Mouse (Mus musculus) hindbrain, embryonic 11.5 days (tissue): Measurements from ENCODE around the gene Galnt3. TPM values are rescaled to one million over a fixed set of nuclear protein-coding genes. Genes with fewer than 3 reads are reported as not detected.

Experiments used
- ATAC-seq: fragments of 200-750 bp; cut with Nextera tagmentation; 2 replicates; pipeline ENCODE4 v1.8.0; 2017; ENCODE audit warnings: mild to moderate bottlenecking, moderate TSS enrichment, moderate library complexity; ENCODE audit not compliant: low FRiP score
- DNase-seq: peaks from one replicate; pipeline ENCODE4 v3.0.0-alpha.2; 2015; ENCODE audit warnings: low spot score
- H3K27ac ChIP-seq: fragments of 300-500 bp; sonication (generic); 2 replicates; pipeline ENCODE4 v1.5.1; 2014; ENCODE audit warnings: mild to moderate bottlenecking, low read depth, low read length
- H3K27me3 ChIP-seq: fragments of 300-500 bp; sonication (generic); 2 replicates; pipeline ENCODE4 v1.6.1; 2014; ENCODE audit warnings: mild to moderate bottlenecking, low read length, moderate library complexity, mixed read lengths; ENCODE audit not compliant: control insufficient read depth, insufficient read depth
- H3K36me3 ChIP-seq: fragments of 300-500 bp; sonication (generic); 2 replicates; pipeline ENCODE4 v1.6.1; 2014; ENCODE audit warnings: mild to moderate bottlenecking, low read length, moderate library complexity, mixed read lengths; ENCODE audit not compliant: control insufficient read depth, insufficient read depth
- H3K4me1 ChIP-seq: fragments of 300-500 bp; sonication (generic); replicated peaks from 2 replicates; pipeline ENCODE4 v1.6.1; 2014; ENCODE audit warnings: low read length, mixed read lengths; ENCODE audit not compliant: control insufficient read depth, insufficient read depth
- H3K4me2 ChIP-seq: fragments of 300-500 bp; sonication (generic); replicated peaks from 2 replicates; pipeline ENCODE4 v1.6.1; 2014; ENCODE audit warnings: mild to moderate bottlenecking, low read depth, low read length
- H3K4me3 ChIP-seq: fragments of 300-500 bp; sonication (generic); 2 replicates; pipeline ENCODE4 v1.5.1; 2014; ENCODE audit warnings: low read depth, low read length
- H3K9ac ChIP-seq: fragments of 300-500 bp; sonication (generic); 2 replicates; pipeline ENCODE4 v1.6.1; 2014; ENCODE audit warnings: low read depth, low read length
- H3K9me3 ChIP-seq: fragments of 300-500 bp; sonication (generic); 2 replicates; pipeline ENCODE4 v1.6.1; 2016; ENCODE audit warnings: low read length; ENCODE audit not compliant: control insufficient read depth
- WGBS: fragments of 180-500 bp; shearing (Covaris S2); extraction: QIAGEN DNeasy Blood & Tissue Kit; methylation state at CpG from one replicate; pipeline ENCODE4 v1.1.7; 2014; 5-methylcytosine and 5-hydroxymethylcytosine counted together
- polyA plus RNA-seq: library from polyadenylated mRNA; unstranded; fragments of >200 nt; fragmentation: Nextera tagmentation; extraction: Ambion mirVana; gene quantifications from 2 replicates; pipeline ENCODE4 v1.2.1, GENCODE M21; 2014

Galnt3 gene
- polyA plus RNA-seq, 1 experiment from 2014 or later = 1.6 TPM

DNA sequence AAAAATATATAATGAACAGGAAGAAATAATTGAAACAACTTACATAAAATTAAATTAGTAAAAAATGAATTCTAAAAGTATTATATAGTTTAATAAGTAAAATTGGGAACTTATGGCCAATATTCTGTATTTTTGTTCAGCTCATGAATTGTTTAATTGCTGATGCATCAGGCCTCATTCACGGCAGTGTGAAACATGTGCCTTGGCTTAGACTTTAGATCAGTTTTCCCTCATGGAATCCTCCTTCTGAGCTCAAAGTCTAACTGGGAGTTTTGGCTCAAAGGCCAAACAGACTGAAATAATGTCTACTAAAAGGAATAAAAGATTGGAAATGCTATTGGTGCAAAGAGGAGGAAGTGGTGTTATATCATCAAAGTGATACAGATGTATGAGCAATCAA, 2.7 kb upstream of the Galnt3 start:
- no peak overlapping the region for H3K4me3 ChIP-seq
- H3K9ac ChIP-seq = no peak overlapping the region
- ATAC-seq (no peak), DNase-seq (no peak)
- 87% methylated on average over 1 of the region's 1 CpGs for WGBS
- no peak overlapping the region for H3K27ac ChIP-seq
- peaks cover 2% of the 10 kb centered on the region; the same call in 1 of the 2 replicates for H3K4me1 ChIP-seq
- H3K9me3 ChIP-seq = no peaks in the 10 kb centered on the region
- peaks cover 24% of the 10 kb centered on the region for H3K27me3 ChIP-seq
- no peaks in the 10 kb centered on the region for H3K36me3 ChIP-seq
- no peak overlapping the region for H3K4me2 ChIP-seq

DNA sequence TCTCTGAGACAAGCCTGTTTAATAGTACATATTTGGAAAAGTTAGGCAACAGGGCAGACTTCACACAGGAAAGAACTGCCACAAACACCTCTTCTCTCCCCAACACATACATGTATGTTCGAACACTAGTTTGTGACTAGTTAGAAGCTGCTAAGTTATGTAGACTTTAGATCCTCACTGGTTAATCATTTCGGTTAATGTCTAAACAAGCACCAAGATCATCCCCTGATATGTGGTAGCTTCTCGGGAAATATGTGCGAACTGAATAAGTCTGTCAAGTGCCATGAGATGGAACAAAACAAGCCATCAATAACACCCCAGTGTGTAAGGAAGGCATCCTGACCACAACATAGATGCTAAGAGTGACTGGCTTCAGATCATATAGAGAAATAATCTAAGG, 2.1 kb upstream of the Galnt3 start:
- H3K4me2 ChIP-seq = no peak overlapping the region
- 88% methylated on average over 4 of the region's 4 CpGs for WGBS
- H3K9ac ChIP-seq = no peak overlapping the region
- H3K9me3 ChIP-seq = no peaks in the 10 kb centered on the region
- DNase-seq (no peak), ATAC-seq (no peak)
- peaks cover 24% of the 10 kb centered on the region for H3K27me3 ChIP-seq
- H3K4me3 ChIP-seq = no peak overlapping the region
- no peaks in the 10 kb centered on the region for H3K36me3 ChIP-seq
- H3K4me1 ChIP-seq = peaks cover 2% of the 10 kb centered on the region; the same call in 1 of the 2 replicates
- no peak overlapping the region for H3K27ac ChIP-seq

DNA sequence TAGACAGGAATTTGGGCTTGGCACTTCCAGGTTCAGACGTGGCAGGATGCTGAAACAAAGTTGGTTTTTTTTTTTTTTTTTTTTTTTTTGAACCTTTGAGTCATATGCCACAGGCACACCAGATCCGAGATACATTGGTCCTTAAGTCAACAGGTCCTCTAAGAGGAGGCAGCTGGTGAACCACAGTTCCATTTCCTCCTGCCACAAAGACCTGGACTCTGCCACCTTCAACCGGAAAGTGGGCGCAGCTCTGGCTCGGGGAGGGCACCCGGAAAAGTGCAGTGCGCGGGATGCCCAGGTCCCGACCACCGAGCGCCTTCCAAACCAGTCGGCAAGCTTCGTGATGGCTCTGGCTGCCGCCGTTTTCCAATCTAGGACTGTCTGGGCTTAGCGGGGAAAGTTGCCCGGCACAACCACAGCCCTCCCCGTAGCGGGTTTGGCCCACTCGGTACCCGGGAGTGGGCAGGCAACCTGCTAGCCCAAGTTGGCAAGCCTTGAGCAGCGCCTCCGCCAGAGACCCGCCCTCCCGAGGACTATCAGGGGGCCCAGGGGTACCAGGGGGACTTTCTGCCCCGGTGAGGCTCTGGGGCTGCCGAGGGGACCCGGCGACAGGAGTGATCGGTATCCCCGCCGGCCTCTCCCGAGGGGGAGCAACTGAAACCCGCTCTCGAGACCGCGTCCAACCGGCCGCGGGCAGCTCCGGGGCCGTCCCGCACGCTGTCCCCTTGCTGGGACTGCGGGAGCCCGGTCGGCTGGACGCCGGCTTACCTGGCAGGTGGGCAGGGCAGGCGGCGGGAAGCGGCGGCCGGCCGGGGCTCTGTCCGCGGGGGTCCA, 821 bp downstream of the Galnt3 start:
- Histone ChIP-seq H3K4me1 (peaks cover 2% of the 10 kb centered on the region; the same call in 1 of the 2 replicates), H3K9me3 (no peaks in the 10 kb centered on the region), H3K9ac (peak overlapping the region; percentile 58), H3K36me3 (no peaks in the 10 kb centered on the region), H3K27me3 (peaks cover 24% of the 10 kb centered on the region), H3K4me3 (peak overlapping the region; percentile 71), H3K27ac (no peak overlapping the region), H3K4me2 (peak overlapping the region; percentile 100)
- WGBS = under 1% methylated on average over 52 of the region's 57 CpGs
- DNase-seq (peak; percentile 58), ATAC-seq (peak; percentile 79)

GRCm38 (mm10) chr2:66117686-66118085, 7.1 kb downstream of the Galnt3 start:
- no peaks in the 10 kb centered on the region for H3K4me1 ChIP-seq
- H3K36me3 ChIP-seq = no peaks in the 10 kb centered on the region
- no peak overlapping the region for H3K4me2 ChIP-seq
- no peak overlapping the region for H3K9ac ChIP-seq
- no peak overlapping the region; the same call in 1 of the 2 replicates for H3K27ac ChIP-seq
- DNase-seq (no peak), ATAC-seq (no peak)
- peaks cover 2% of the 10 kb centered on the region; the same call in 1 of the 2 replicates for H3K27me3 ChIP-seq
- H3K4me3 ChIP-seq = no peak overlapping the region
- H3K9me3 ChIP-seq = no peaks in the 10 kb centered on the region
- WGBS = 70% methylated on average over 3 of the region's 3 CpGs

GRCm38 (mm10) chr2:66107864-66108514, 16.8 kb downstream of the Galnt3 start:
- no peaks in the 10 kb centered on the region for H3K4me1 ChIP-seq
- H3K27me3 ChIP-seq = no peaks in the 10 kb centered on the region
- no peaks in the 10 kb centered on the region for H3K36me3 ChIP-seq
- WGBS = 97% methylated on average over 9 of the region's 9 CpGs
- no peak overlapping the region for H3K9ac ChIP-seq
- no peak overlapping the region for H3K4me2 ChIP-seq
- H3K27ac ChIP-seq = no peak overlapping the region
- no peak overlapping the region for H3K4me3 ChIP-seq
- ATAC-seq (no peak), DNase-seq (no peak)
- H3K9me3 ChIP-seq = no peaks in the 10 kb centered on the region

GRCm38 (mm10) chr2:66103740-66104436, 20.9 kb downstream of the Galnt3 start:
- no peak for DNase-seq
- no peak overlapping the region for H3K27ac ChIP-seq
- 89% methylated on average over 10 of the region's 10 CpGs for WGBS

DNA sequence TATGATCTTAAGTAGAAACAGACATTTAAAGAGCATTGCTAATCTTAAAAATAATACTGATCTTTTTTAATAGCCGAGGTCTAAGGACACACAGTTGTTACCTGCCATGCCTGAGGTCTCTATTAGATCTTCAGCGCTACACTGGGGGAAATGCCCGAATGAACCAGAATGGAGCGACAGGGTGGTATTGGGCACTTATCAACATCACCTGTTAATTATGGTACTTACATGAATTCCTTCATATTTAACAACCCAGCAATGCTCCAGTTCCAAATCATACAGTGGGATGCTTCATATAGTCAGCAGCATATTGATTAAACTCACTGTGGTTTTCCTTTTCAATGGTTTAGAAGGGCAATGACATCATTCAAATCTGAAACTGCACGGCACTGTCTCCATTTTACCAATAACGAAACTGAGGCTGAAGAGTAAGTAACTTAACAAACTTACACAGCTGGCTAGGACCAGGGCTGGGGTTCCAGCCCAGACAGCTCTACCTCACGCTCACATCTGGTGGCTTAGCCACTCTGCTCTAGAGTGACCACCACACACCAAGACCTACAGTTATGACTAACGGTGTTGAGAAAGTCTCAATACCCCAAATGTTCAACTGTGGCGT, 23.0 kb downstream of the Galnt3 start:
- ATAC-seq = no peak
- no peak for DNase-seq
- H3K9me3 ChIP-seq = no peaks in the 10 kb centered on the region
- no peak overlapping the region for H3K9ac ChIP-seq
- H3K4me1 ChIP-seq = no peaks in the 10 kb centered on the region
- no peaks in the 10 kb centered on the region for H3K36me3 ChIP-seq
- H3K27ac ChIP-seq = no peak overlapping the region
- WGBS = 94% methylated on average over 9 of the region's 9 CpGs
- no peaks in the 10 kb centered on the region for H3K27me3 ChIP-seq
- H3K4me3 ChIP-seq = no peak overlapping the region
- H3K4me2 ChIP-seq = no peak overlapping the region

More at GRCm38 (mm10) chr2:66103740-66104436, 20.9 kb downstream of the Galnt3 start:
- H3K36me3 ChIP-seq = no peaks in the 10 kb centered on the region
- no peaks in the 10 kb centered on the region for H3K4me1 ChIP-seq
- no peaks in the 10 kb centered on the region for H3K27me3 ChIP-seq
- no peak overlapping the region for H3K4me2 ChIP-seq
- H3K9me3 ChIP-seq = no peaks in the 10 kb centered on the region
- no peak for ATAC-seq
- no peak overlapping the region for H3K9ac ChIP-seq
- no peak overlapping the region for H3K4me3 ChIP-seq

DNA sequence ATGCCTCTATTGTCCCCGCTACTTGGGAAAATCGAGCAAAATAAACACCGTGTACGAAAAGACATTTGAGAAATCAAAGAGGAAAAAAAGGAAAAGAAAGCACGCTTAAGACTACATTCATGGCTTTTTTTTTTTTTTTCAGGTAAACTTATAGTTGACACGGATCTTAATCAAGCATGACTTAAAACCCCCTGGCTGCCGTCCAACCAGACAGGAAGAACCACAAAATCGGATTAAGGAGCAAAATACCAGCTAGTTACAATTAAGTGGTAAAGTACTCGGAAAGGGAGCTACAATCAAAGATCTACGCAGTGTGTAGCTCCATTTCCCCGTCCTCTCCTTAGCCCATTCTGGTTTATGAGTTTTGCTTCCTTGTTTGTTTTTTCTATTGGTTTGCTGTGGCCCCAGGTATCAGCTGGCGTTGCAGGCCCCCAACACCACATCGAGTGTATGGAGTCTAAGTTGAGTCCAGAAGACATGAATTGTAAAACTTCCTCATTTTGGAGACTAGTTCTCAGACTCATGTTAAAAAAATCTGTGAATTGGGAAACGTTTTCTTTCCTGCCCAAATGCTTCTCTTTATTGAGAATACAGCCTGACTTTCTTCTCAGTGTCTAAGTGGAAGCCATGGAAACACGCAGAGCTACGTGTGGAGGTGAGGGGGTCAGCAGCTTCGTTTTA, 24.0 kb downstream of the Galnt3 start:
- Histone ChIP-seq H3K9ac (no peak overlapping the region), H3K4me3 (no peak overlapping the region), H3K27ac (no peak overlapping the region), H3K4me1 (no peaks in the 10 kb centered on the region), H3K36me3 (no peaks in the 10 kb centered on the region), H3K9me3 (no peaks in the 10 kb centered on the region), H3K27me3 (no peaks in the 10 kb centered on the region), H3K4me2 (no peak overlapping the region)
- DNase-seq = no peak
- no peak for ATAC-seq
- 69% methylated on average over 17 of the region's 17 CpGs for WGBS
